Mouse (Mus musculus): ENCODE results near the gene Map2k6. TPM values are rescaled to one million over a fixed set of nuclear protein-coding genes. Genes with fewer than 3 reads are reported as not detected.

Gene Map2k6
- total RNA-seq, 2 experiments from 2014 or later = 24.7 to 31.1 TPM

GRCm38 (mm10) chr11:110476361-110477151, 77.6 kb downstream of the Map2k6 start:
- no peak for DNase-seq (ENCODE audit: low spot score in 2 of 2)
- intact Hi-C loops (cut with DNase I) = no loop called here

- intact Hi-C loops (cut with DNase I) = no loop called here
- no peak for DNase-seq (ENCODE audit: low spot score in 2 of 2)
Observed at GRCm38 (mm10) chr11:110477961-110478869, 79.3 kb downstream of the Map2k6 start.

- intact Hi-C loops (cut with DNase I) = no loop called here
- DNase-seq (ENCODE audit: low spot score in 2 of 2) = no peak
Observed at GRCm38 (mm10) chr11:110478978-110479384, 80.1 kb downstream of the Map2k6 start.

GRCm38 (mm10) chr11:110481406-110481805, 82.5 kb downstream of the Map2k6 start:
- intact Hi-C loops (cut with DNase I) = no loop called here
- DNase-seq (ENCODE audit: low spot score in 2 of 2) = no peak

- intact Hi-C loops (cut with DNase I) = no loop called here
- no peak for DNase-seq (ENCODE audit: low spot score in 2 of 2)
Observed at GRCm38 (mm10) chr11:110482176-110482575, 83.3 kb downstream of the Map2k6 start.

GRCm38 (mm10) chr11:110482649-110483048, 83.7 kb downstream of the Map2k6 start:
- DNase-seq (ENCODE audit: low spot score in 2 of 2) = no peak
- intact Hi-C loops (cut with DNase I) = no loop called here

- intact Hi-C loops (cut with DNase I) = no loop called here
- no peak for DNase-seq (ENCODE audit: low spot score in 2 of 2)
Observed at GRCm38 (mm10) chr11:110483165-110483564, 84.2 kb downstream of the Map2k6 start.

GRCm38 (mm10) chr11:110484426-110484825, 85.5 kb downstream of the Map2k6 start:
- intact Hi-C loops (cut with DNase I) = no loop called here
- DNase-seq (ENCODE audit: low spot score in 2 of 2) = no peak

- intact Hi-C loops (cut with DNase I) = no loop called here
Observed at GRCm38 (mm10) chr11:110485081-110485480, 86.2 kb downstream of the Map2k6 start.

GRCm38 (mm10) chr11:110487796-110488195, 88.9 kb downstream of the Map2k6 start:
- intact Hi-C loops (cut with DNase I) = no loop called here
- DNase-seq (ENCODE audit: low spot score in 2 of 2) = no peak

More at GRCm38 (mm10) chr11:110485081-110485480, 86.2 kb downstream of the Map2k6 start:
- DNase-seq (ENCODE audit: low spot score in 2 of 2) = no peak

- intact Hi-C loops (cut with DNase I) = no loop called here
Observed at GRCm38 (mm10) chr11:110488301-110488700, 89.4 kb downstream of the Map2k6 start.

GRCm38 (mm10) chr11:110495323-110496060, 96.6 kb downstream of the Map2k6 start:
- DNase-seq (ENCODE audit: low spot score in 2 of 2) = no peak
- intact Hi-C loops (cut with DNase I) = loop anchor here (5.0 to 10.0 kb wide), 2 partner anchors 131 to 1037 kb away; no protein-coding TSS in a partner anchor

More at GRCm38 (mm10) chr11:110488301-110488700, 89.4 kb downstream of the Map2k6 start:
- no peak for DNase-seq (ENCODE audit: low spot score in 2 of 2)

GRCm38 (mm10) chr11:110496061-110496446, 97.1 kb downstream of the Map2k6 start:
- intact Hi-C loops (cut with DNase I) = loop anchor here (5.0 to 10.0 kb wide), 2 partner anchors 131 to 1036 kb away; no protein-coding TSS in a partner anchor
- peak; percentile 68 to 73 for DNase-seq (ENCODE audit: low spot score in 2 of 2)

- no peak for DNase-seq (ENCODE audit: low spot score in 2 of 2)
- intact Hi-C loops (cut with DNase I) = loop anchor here (5.0 to 10.0 kb wide), 2 partner anchors 133 to 1035 kb away; no protein-coding TSS in a partner anchor
Observed at GRCm38 (mm10) chr11:110497743-110498142, 98.8 kb downstream of the Map2k6 start.

- no peak for DNase-seq (ENCODE audit: low spot score in 2 of 2)
- intact Hi-C loops (cut with DNase I) = loop anchor here (5.0 to 10.0 kb wide), 2 partner anchors 134 to 1034 kb away; no protein-coding TSS in a partner anchor
Observed at GRCm38 (mm10) chr11:110498651-110499213, 99.8 kb downstream of the Map2k6 start.

- intact Hi-C loops (cut with DNase I) = no loop called here
- DNase-seq (ENCODE audit: low spot score in 2 of 2) = no peak
Observed at GRCm38 (mm10) chr11:110502937-110503670, 104.2 kb downstream of the Map2k6 start.

- peak; percentile 23 to 51 for DNase-seq (ENCODE audit: low spot score in 2 of 2)
- intact Hi-C loops (cut with DNase I) = no loop called here
Observed at GRCm38 (mm10) chr11:110511466-110511865, 112.5 kb downstream of the Map2k6 start.

GRCm38 (mm10) chr11:110518648-110519047, 119.7 kb downstream of the Map2k6 start:
- no peak for DNase-seq (ENCODE audit: low spot score in 2 of 2)
- intact Hi-C loops (cut with DNase I) = no loop called here

Data from left cerebral cortex, postnatal 36 days (tissue).